Mouse (Mus musculus) cerebellum, adult 18-20 months (tissue): Measurements from ENCODE around the gene Tex48.

ENCODE experiments used
- DNase-seq, 2 experiments: peaks; one replicate each; pipeline ENCODE4 v3.0.0; 2021

Tex48 gene

DNA sequence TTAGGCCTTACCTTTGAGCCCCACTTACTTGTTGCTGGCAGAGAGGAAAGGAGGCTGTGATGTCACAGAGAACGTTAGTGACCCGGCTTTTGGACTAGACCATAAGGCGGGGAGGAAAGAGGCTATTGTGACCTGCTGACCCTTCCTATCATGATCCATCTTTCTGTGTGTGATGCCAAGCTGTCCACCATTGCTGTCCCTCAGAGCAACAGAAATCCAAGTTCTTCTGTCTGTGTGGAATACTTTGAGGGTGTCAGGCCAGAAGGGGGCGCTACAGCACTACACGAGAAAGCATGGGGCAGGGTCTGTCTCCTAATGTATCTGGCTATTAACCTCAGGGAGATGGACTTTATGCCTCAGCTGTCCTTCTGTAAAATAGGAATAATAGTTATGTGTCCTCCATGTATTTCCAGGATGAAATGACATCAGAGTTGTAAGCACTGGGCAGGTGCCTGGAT lies at the start of gene Tex48:
Tex48 (minus strand) TSS at position 51 of the 458 bp plus-strand sequence.
- DNase-seq = no peak

GRCm38 (mm10) chr4:63668255-63668654 lies 46.0 kb upstream of the Tex48 start:
- DNase-seq = no peak

DNA sequence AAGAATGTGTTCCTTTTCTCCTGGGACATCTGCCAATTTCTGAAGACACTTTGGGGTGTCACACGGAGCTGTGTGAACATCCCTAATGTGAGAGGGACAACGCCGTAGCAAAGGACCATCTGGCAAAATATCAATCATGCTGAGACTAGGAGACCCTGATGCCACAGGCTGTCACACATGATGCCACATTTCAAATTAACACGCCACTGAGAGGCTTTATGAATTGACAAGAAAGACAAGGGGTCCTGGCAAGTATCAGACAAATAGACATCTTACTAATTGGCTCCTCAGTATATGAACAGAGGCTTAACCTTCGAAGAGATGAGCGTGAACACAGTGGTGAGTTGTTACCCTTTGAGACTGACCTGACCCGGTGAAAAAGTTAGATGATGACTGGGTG lies 43.5 kb upstream of the Tex48 start:
- DNase-seq = no peak

- DNase-seq = no peak
These were observed 41.1 kb upstream of the Tex48 start, which contains the start of gene Gm11214 for GRCm38 (mm10) chr4:63663279-63663678. TSS of gene Gm11214 (minus strand) at chr4:63663379.

GRCm38 (mm10) chr4:63661857-63662256 lies 39.6 kb upstream of the Tex48 start:
- no peak for DNase-seq

GRCm38 (mm10) chr4:63661426-63661825 lies 39.2 kb upstream of the Tex48 start:
- DNase-seq = no peak

DNA sequence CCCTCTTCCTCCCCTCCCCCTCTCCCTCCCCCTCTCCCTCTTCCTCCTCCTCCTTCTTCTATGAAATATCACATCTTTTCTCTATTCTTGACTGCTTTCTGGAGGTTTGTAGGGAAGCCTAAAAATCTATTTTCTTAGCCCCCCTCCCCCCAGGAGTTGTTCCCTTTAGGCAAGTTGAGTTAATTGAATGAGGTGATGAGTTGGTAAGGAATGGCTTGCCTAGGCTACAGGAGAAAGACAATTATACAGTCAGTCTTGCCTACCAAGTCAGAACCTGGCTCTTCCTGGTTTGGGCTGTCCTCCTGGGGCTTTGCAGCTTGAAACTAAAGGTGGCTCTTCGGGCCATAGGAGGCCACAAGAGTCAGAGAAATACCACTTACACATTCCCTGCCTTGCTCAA lies 37.5 kb upstream of the Tex48 start:
- no peak for DNase-seq

GRCm38 (mm10) chr4:63659086-63659485 lies 36.9 kb upstream of the Tex48 start:
- no peak for DNase-seq

GRCm38 (mm10) chr4:63654381-63654780 lies 32.2 kb upstream of the Tex48 start:
- no peak for DNase-seq

- no peak for DNase-seq
These were observed 21.9 kb upstream of the Tex48 start for GRCm38 (mm10) chr4:63643956-63644726.

DNA sequence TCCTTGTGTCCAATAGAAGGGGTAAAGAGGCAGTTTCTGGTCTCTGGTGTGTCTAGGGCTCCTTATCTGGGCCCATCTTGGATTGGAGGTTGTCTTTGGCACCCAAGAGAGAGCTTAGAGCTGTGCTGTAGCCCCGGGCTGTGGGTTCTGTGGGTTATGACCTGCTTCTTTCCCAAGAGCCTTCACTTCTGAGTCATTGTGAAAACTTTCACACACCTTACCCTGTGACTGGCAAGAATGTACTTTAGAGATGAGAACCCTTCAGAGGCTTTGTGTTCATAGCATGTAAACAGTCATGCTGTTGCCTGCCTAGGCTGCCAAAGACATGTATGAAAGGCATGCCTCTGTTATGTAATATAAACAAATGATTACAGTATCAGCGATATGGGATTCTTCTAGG lies 17.6 kb upstream of the Tex48 start:
- DNase-seq = no peak

- no peak for DNase-seq
These were observed 16.4 kb upstream of the Tex48 start for GRCm38 (mm10) chr4:63638603-63639002.

GRCm38 (mm10) chr4:63633181-63633580 lies 11.0 kb upstream of the Tex48 start:
- DNase-seq = no peak

GRCm38 (mm10) chr4:63627111-63627510 lies 4.9 kb upstream of the Tex48 start:
- DNase-seq = no peak

GRCm38 (mm10) chr4:63625563-63626080 lies 3.4 kb upstream of the Tex48 start:
- DNase-seq = no peak

DNA sequence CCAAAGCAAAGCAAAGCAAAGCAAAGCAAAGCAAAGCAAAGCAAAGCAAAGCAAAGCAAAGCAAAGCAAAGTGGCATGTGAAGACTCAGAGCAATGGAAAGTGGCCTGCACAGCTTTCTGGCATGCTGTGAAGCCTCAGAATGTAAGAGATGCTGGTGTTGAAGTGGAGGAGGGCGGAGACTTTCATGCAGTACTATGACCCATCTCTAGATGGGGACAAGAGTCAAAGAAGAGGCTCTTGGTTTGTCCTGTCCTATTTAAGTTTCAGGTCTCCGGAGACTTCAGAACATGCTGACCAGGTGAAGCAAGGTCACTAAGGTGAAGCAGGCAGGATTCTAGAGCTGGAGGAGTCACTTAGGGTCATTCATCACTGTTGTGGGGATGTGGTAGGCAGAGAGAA lies 367 bp downstream of the Tex48 start:
- no peak for DNase-seq

DNA sequence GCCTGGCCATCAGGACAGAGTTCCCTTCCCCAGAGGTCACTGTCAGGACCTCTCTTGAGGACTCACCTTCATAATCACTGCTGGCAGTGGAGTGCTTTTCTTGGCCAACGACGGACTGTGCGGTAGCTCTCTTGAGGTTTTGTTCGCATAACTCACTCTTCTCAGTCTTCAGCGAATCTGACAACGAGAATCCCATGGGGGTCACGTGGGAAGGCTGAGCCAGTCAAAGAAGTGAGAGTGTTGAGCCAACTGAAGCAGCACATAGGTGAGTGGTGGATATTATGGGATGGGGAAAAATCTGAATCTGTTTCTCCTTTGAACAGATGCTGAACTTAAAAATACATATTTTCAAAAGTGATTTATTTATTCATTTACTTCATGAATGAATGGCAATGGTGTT lies 13.8 kb downstream of the Tex48 start:
- no peak for DNase-seq

DNA sequence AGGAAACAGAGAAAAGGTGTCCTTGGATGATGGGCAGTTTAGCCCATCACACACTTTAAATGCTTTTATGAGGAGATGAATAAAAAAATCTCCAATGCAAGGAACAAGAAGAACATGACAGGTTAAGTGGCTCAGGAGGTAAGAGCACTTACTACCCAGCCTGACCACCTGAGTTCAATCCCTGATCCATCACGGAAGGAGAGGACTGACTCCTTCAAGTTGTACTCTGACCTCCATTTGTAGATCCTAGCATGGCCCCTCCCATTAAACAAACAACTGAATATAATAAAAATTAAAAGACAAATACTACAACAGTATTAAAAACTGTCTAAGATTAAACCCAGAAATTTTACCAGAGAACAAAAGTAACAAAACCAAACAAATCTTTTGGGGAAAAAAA lies 16.3 kb downstream of the Tex48 start:
- DNase-seq = no peak

- no peak for DNase-seq
These were observed 16.7 kb downstream of the Tex48 start for GRCm38 (mm10) chr4:63605545-63605944.

DNA sequence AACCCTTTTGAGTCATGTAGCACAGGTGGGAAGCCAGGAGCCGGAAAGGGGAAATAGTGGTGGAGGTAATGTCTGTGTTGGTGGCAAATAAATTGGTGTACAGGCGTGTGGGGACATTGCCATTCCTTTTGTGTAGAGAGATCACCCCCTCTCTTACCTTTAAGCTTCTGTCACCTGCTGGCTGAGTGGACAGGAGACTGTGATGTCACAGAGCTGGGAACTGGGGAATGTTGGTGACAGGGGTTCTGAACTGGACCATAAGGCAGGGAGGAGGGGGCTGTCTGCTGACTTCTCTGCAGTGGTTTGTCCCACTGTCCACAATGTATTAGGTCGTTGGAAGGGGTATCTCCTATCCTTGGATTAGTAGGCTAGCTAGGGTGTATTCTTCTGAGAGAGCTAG lies 17.3 kb downstream of the Tex48 start, which contains the start of gene Gm11213:
Gm11213 (minus strand) TSS at position 317 of the 400 bp plus-strand sequence.
- DNase-seq = no peak

DNA sequence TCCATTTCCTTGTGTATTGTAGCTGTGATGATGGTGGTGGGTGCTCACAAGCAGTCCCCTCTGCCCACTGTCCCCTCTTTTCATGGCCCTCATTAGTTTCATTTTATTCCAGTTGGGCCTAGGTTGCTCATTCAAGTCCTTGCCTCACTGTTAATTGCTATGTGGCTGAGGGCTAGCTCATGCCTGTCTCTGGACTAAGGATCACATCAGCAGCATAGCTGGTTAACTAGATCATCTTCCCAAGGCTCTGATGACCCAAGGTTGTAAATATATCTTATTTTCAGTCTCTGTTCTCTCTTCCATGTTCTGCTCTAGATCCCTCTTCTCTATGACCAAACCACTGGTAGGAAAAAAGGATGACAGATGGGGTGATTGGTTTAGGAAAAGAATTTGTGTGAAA lies 21.0 kb downstream of the Tex48 start:
- no peak for DNase-seq

DNA sequence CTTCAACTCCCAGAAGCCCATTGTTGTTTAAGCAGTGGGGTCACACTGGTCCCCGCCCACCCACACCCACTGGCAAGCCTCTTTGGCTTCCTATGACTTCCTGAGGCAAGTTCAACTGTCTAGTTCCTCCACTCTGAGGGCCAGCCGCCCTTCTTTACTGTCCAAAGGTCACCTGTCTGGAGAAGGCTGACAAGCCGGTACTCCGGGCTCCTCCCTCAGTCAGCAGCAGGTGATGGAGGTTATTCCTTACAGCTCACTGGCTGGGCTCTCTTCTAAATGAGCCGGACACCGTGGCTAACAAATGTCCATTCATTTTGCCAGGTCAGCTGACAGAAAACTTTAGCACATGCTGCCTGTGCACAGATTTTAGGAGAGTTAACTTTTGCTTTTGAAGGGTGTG lies 21.4 kb downstream of the Tex48 start:
- no peak for DNase-seq

DNA sequence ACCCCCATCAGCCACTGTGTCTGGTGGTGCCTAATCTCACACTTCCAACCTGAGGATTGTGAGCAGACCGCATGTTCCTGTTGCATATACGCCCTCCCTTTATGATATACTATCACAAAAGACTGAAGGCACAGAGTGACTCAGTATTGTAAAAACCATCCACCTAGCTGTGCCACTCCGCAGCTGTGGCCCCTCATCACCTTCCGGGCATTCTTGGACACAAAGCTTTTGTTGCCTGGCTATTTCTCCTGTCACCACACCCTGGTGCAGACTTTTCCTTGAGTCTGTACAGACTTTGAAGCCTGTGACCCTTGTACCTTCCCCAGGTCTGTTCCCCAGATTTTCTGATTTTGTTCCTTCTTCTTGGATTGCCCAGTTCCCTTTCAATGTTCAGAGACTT lies 26.2 kb downstream of the Tex48 start:
- no peak for DNase-seq

GRCm38 (mm10) chr4:63595259-63595658 lies 27.0 kb downstream of the Tex48 start:
- DNase-seq = no peak
